Mouse (Mus musculus): ENCODE measurements at regions not wholly inside any gene's neighbourhood (a gene's known extent, or its start where the extent isn't known, plus 50 kb on each side); places are given as distances from the start of the nearest gene placed in this dataset.

GRCm38 (mm10) chr14:25074891-25075290 lies 384.1 kb upstream of the Zmiz1 start:
- Histone ChIP-seq H3K9me3 (ENCODE audit: control insufficient read depth, insufficient read depth, low read depth, low read length) (no peaks in the 10 kb centered on the region), H3K27ac (ENCODE audit: insufficient read depth, low read depth, low read length, poor library complexity, severe bottlenecking) (no peak overlapping the region)

DNA sequence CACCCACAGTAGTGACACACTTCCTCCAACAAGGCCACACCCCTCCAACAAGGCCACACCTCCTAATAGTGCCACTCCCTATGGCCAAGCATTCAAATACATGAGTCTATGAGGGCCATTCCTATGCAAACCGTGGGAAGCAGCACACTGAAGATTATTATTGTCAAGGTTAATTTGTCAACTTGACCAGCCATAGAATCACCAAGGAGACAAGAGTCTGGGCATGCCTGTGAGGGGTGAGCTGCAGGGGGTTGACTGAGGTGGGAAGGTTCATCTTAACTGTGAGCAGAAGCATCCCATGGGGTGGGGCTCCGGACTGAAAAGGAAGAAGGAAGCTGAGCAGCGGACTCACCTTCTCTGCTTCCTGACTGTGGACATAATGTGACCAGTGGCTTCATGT lies 378.6 kb upstream of the Zmiz1 start:
- H3K9ac ChIP-seq (ENCODE audit: insufficient read depth, low read depth, low read length, poor library complexity, severe bottlenecking): no peak overlapping the region
- no peaks in the 10 kb centered on the region for H3K36me3 ChIP-seq (ENCODE audit: control insufficient read depth, insufficient read depth, low read length, poor library complexity, severe bottlenecking)
- TF ChIP-seq HCFC1 (IDR thresholded peaks at IDR 0.05; ENCODE audit: borderline replicate concordance, insufficient read depth, low read length): no peak
- TF ChIP-seq ZC3H11A (IDR thresholded peaks at IDR 0.05; ENCODE audit: borderline replicate concordance, low read depth, low read length): no peak
- no peak for TF ChIP-seq MAFK (IDR thresholded peaks at IDR 0.05; ENCODE audit: insufficient read depth, low read depth, low read length)
- no peak for TF ChIP-seq CHD2 (IDR thresholded peaks at IDR 0.05; ENCODE audit: low read depth, low read length)
- TF ChIP-seq ZNF384 (IDR thresholded peaks at IDR 0.05; ENCODE audit: low read depth, low read length): no peak
- no peak overlapping the region for H3K27ac ChIP-seq (ENCODE audit: insufficient read depth, low read depth, low read length, poor library complexity, severe bottlenecking)
- in situ Hi-C loops (cut with MboI; ENCODE audit: low sequenced_read_pairs in 2 of 2, unreplicated experiment in 2 of 2): no loop called here
- H3K4me1 ChIP-seq (ENCODE audit: control insufficient read depth in 2 of 2, insufficient read depth in 2 of 2, low read length in 2 of 2, poor library complexity in 1 of 2): no peaks in the 10 kb centered on the region
- no peak overlapping the region for H3K4me3 ChIP-seq (ENCODE audit: insufficient read depth in 1 of 2, low read depth in 1 of 2, low read length in 2 of 2, poor library complexity in 1 of 2, severe bottlenecking in 1 of 2)
- no peaks in the 10 kb centered on the region for H3K9me3 ChIP-seq (ENCODE audit: control insufficient read depth, insufficient read depth, low read depth, low read length)
- no peak for DNase-seq (ENCODE audit: low read depth, low spot score)

More at GRCm38 (mm10) chr14:25074891-25075290, 384.1 kb upstream of the Zmiz1 start:
- H3K9ac ChIP-seq (ENCODE audit: insufficient read depth, low read depth, low read length, poor library complexity, severe bottlenecking): no peak overlapping the region
- no peak overlapping the region for H3K4me3 ChIP-seq (ENCODE audit: insufficient read depth in 1 of 2, low read depth in 1 of 2, low read length in 2 of 2, poor library complexity in 1 of 2, severe bottlenecking in 1 of 2)
- no peaks in the 10 kb centered on the region for H3K4me1 ChIP-seq (ENCODE audit: control insufficient read depth in 2 of 2, insufficient read depth in 2 of 2, low read length in 2 of 2, poor library complexity in 1 of 2)
- in situ Hi-C loops (cut with MboI; ENCODE audit: low sequenced_read_pairs in 2 of 2, unreplicated experiment in 2 of 2): no loop called here
- TF ChIP-seq ZNF384 (IDR thresholded peaks at IDR 0.05; ENCODE audit: low read depth, low read length) (no peak), ZC3H11A (IDR thresholded peaks at IDR 0.05; ENCODE audit: borderline replicate concordance, low read depth, low read length) (no peak), MAFK (IDR thresholded peaks at IDR 0.05; ENCODE audit: insufficient read depth, low read depth, low read length) (no peak), HCFC1 (IDR thresholded peaks at IDR 0.05; ENCODE audit: borderline replicate concordance, insufficient read depth, low read length) (no peak), CHD2 (IDR thresholded peaks at IDR 0.05; ENCODE audit: low read depth, low read length) (no peak)
- DNase-seq (ENCODE audit: low read depth, low spot score): no peak
- H3K36me3 ChIP-seq (ENCODE audit: control insufficient read depth, insufficient read depth, low read length, poor library complexity, severe bottlenecking): no peaks in the 10 kb centered on the region

DNA sequence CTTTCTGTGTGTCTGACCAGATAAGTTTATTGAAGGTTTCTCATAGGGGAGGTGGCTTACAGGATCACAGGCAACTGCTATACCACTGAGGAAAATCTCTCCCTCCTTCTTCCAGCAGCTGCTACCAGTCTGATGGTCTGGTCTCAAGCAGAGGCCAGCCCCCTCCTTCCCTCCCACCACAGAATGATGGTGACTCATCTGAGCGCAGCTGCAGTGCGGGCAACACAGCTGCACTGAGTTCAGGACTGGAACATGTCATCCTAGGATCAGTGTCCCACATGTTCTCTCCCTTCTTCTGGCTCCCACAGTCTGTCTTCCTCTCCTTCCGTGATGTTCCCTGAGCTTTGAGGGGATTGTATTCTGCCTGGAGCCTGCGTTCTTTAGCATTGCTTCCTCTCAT lies 375.1 kb upstream of the Zmiz1 start:
- TF ChIP-seq ZC3H11A (IDR thresholded peaks at IDR 0.05; ENCODE audit: borderline replicate concordance, low read depth, low read length) (no peak), MAFK (IDR thresholded peaks at IDR 0.05; ENCODE audit: insufficient read depth, low read depth, low read length) (no peak), CHD2 (IDR thresholded peaks at IDR 0.05; ENCODE audit: low read depth, low read length) (no peak)
- no peak overlapping the region for H3K9ac ChIP-seq (ENCODE audit: insufficient read depth, low read depth, low read length, poor library complexity, severe bottlenecking)
- no peak for DNase-seq (ENCODE audit: low read depth, low spot score)
- H3K4me1 ChIP-seq (ENCODE audit: control insufficient read depth in 2 of 2, insufficient read depth in 2 of 2, low read length in 2 of 2, poor library complexity in 1 of 2): no peaks in the 10 kb centered on the region
- H3K9me3 ChIP-seq (ENCODE audit: control insufficient read depth, insufficient read depth, low read depth, low read length): no peaks in the 10 kb centered on the region
- no peak overlapping the region for H3K27ac ChIP-seq (ENCODE audit: insufficient read depth, low read depth, low read length, poor library complexity, severe bottlenecking)
- H3K36me3 ChIP-seq (ENCODE audit: control insufficient read depth, insufficient read depth, low read length, poor library complexity, severe bottlenecking): no peaks in the 10 kb centered on the region
- no peak overlapping the region for H3K4me3 ChIP-seq (ENCODE audit: insufficient read depth in 1 of 2, low read depth in 1 of 2, low read length in 2 of 2, poor library complexity in 1 of 2, severe bottlenecking in 1 of 2)
- in situ Hi-C loops (cut with MboI; ENCODE audit: low sequenced_read_pairs in 2 of 2, unreplicated experiment in 2 of 2): no loop called here

GRCm38 (mm10) chr14:25096786-25097185 lies 362.2 kb upstream of the Zmiz1 start:
- TF ChIP-seq HCFC1 (IDR thresholded peaks at IDR 0.05; ENCODE audit: borderline replicate concordance, insufficient read depth, low read length) (no peak), MAFK (IDR thresholded peaks at IDR 0.05; ENCODE audit: insufficient read depth, low read depth, low read length) (no peak), ZNF384 (IDR thresholded peaks at IDR 0.05; ENCODE audit: low read depth, low read length) (no peak), CHD2 (IDR thresholded peaks at IDR 0.05; ENCODE audit: low read depth, low read length) (no peak), ZC3H11A (IDR thresholded peaks at IDR 0.05; ENCODE audit: borderline replicate concordance, low read depth, low read length) (no peak)
- in situ Hi-C loops (cut with MboI; ENCODE audit: low sequenced_read_pairs in 2 of 2, unreplicated experiment in 2 of 2): no loop called here
- H3K4me1 ChIP-seq (ENCODE audit: control insufficient read depth in 2 of 2, insufficient read depth in 2 of 2, low read length in 2 of 2, poor library complexity in 1 of 2): no peaks in the 10 kb centered on the region; a peak in 1 of 4 replicates
- no peaks in the 10 kb centered on the region for H3K36me3 ChIP-seq (ENCODE audit: control insufficient read depth, insufficient read depth, low read length, poor library complexity, severe bottlenecking)
- H3K4me3 ChIP-seq (ENCODE audit: insufficient read depth in 1 of 2, low read depth in 1 of 2, low read length in 2 of 2, poor library complexity in 1 of 2, severe bottlenecking in 1 of 2): no peak overlapping the region
- H3K9me3 ChIP-seq (ENCODE audit: control insufficient read depth, insufficient read depth, low read depth, low read length): no peaks in the 10 kb centered on the region
- H3K27ac ChIP-seq (ENCODE audit: insufficient read depth, low read depth, low read length, poor library complexity, severe bottlenecking): no peak overlapping the region
- no peak overlapping the region for H3K9ac ChIP-seq (ENCODE audit: insufficient read depth, low read depth, low read length, poor library complexity, severe bottlenecking)
- no peak for DNase-seq (ENCODE audit: low read depth, low spot score)

GRCm38 (mm10) chr14:25105391-25105790 lies 353.6 kb upstream of the Zmiz1 start:
- Histone ChIP-seq H3K9me3 (ENCODE audit: control insufficient read depth, insufficient read depth, low read depth, low read length) (no peaks in the 10 kb centered on the region), H3K9ac (ENCODE audit: insufficient read depth, low read depth, low read length, poor library complexity, severe bottlenecking) (no peak overlapping the region), H3K36me3 (ENCODE audit: control insufficient read depth, insufficient read depth, low read length, poor library complexity, severe bottlenecking) (no peaks in the 10 kb centered on the region), H3K27ac (ENCODE audit: insufficient read depth, low read depth, low read length, poor library complexity, severe bottlenecking) (no peak overlapping the region), H3K4me1 (ENCODE audit: control insufficient read depth in 2 of 2, insufficient read depth in 2 of 2, low read length in 2 of 2, poor library complexity in 1 of 2) (peaks cover 0 to 8% of the 10 kb centered on the region in 2 experiments; a peak in 2 of 4 replicates), H3K4me3 (ENCODE audit: insufficient read depth in 1 of 2, low read depth in 1 of 2, low read length in 2 of 2, poor library complexity in 1 of 2, severe bottlenecking in 1 of 2) (no peak overlapping the region)
- TF ChIP-seq HCFC1 (IDR thresholded peaks at IDR 0.05; ENCODE audit: borderline replicate concordance, insufficient read depth, low read length) (no peak), CHD2 (IDR thresholded peaks at IDR 0.05; ENCODE audit: low read depth, low read length) (no peak)
- in situ Hi-C loops (cut with MboI; ENCODE audit: low sequenced_read_pairs in 2 of 2, unreplicated experiment in 2 of 2): no loop called here
- no peak for DNase-seq (ENCODE audit: low read depth, low spot score)
